Mouse (Mus musculus): ENCODE results near the gene Wwp2.

DNA sequence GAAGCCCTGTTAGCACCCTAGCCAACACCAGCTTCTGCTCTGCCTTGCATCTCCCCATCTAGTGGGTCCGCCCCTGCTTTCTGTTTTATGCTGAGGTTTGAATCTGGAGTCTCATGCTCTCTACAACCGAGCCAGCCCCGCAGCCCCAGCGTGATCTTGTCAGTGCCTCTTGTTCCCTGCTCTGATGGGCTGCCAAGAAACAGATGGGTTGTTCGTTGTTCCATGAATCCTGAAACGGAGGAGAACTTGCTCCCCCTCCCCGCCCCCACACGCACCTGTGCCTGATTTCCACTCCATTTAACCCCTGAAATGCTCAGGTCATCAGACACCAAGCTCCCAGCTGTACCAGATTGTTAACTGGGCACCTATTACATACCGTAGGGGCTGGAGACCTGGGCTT is 36.7 kb upstream of the Wwp2 start:
- no peak for TF ChIP-seq CTCF (IDR thresholded peaks at IDR 0.05; ENCODE audit: control insufficient read depth, insufficient read depth, insufficient replicate concordance, low read depth, low read length)
- TF ChIP-seq POLR2A (IDR thresholded peaks at IDR 0.05; ENCODE audit: control insufficient read depth, low read depth, low read length): no peak
